Mouse (Mus musculus) common myeloid progenitor, adult 5-6 weeks (primary cell): ENCODE measurements around the gene Krtap26-1. TPM values are rescaled to one million over a fixed set of nuclear protein-coding genes. Genes with fewer than 3 reads are reported as not detected.

Experiments used
- ATAC-seq: replicated peaks from 2 replicates; pipeline ENCODE4 v1.8.0; 2016; ENCODE audit warnings: low read depth, mild to moderate bottlenecking, moderate TSS enrichment, inconsistent platforms; ENCODE audit not compliant: poor library complexity, severe bottlenecking
- total RNA-seq: library from RNA; stranded (forward); fragments of 200-1000, 187-1606 nt; gene quantifications from 2 replicates; pipeline ENCODE4 v1.2.3, GENCODE M21; 2017

The Krtap26-1 gene
- total RNA-seq, result not detected in 2 replicates

DNA sequence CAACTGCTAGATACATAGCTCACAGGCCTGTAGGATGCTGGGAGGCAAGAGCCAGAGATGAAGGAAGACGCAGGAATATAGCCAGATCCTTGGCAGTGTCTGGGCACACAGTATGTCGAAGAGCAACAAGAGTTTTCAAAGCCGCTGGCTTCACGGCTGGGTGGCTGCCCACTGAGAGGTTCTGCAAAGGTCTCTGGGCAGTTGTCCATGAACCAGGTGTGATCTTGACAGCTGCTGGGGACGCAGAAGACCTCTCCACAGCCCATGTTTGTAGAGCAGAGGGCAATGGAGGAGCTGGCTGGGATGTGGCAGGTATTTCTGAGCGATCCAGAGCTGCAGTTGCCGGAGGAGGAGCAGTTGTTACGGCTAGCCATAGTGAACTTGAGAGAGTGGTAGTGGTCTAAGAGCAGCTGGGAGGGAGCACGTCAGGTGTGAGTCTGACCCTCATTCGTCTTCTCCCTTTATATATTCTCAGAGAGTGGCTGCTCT, at the start of gene Krtap26-1:
Gene Krtap26-1 (minus strand): TSS at position 439 of the 489 bp plus-strand sequence.
- no peak for ATAC-seq

GRCm38 (mm10) chr16:88696256-88696655, 48.7 kb upstream of the Krtap26-1 start:
- no peak for ATAC-seq

GRCm38 (mm10) chr16:88681282-88681681, 33.7 kb upstream of the Krtap26-1 start:
- ATAC-seq, result no peak

DNA sequence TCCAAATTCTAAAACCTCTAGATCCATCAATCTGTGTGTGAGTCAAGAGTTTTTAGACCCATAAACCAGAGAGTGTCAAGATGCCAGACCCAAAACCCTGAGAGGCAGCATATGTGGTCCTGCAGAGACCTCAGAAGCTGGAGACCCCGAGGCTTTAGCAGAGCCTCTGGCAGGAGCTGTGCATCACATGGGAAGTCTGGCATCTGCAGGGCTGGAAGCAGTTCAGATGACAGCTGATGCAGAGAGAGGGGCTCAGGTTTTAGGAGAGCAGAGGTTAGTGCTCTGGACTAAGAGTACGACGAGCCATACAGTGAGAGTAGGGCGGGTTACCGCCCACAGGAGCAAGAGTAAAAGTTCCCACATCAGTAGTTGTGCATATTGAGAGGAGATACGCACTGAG, 31.5 kb upstream of the Krtap26-1 start:
- ATAC-seq, result no peak

GRCm38 (mm10) chr16:88671571-88671970, 24.0 kb upstream of the Krtap26-1 start, which contains the start of gene Krtap27-1:
Gene Krtap27-1, minus strand, starts transcription at chr16:88671671.
- ATAC-seq, result no peak

- no peak for ATAC-seq
Observed at GRCm38 (mm10) chr16:88657426-88657825, 9.8 kb upstream of the Krtap26-1 start.

DNA sequence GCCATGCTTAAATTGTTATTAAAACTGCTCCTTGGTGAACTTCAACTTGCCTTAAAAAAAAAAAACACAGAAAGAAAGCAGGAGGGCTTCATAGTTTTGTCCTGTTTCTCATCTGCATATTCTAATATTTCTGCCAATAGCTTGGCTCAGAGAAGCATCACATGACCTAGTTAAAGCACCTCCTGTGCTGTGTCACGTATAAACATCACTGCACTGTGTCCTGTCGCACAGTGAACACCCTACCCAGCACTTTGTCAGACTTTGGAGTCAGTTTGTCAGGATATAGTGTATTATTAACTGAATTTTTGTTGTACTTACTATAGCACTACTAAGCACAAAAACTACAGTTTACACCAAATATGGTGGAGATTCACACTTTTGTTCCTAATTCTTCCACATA, 4.4 kb upstream of the Krtap26-1 start:
- ATAC-seq, result no peak

DNA sequence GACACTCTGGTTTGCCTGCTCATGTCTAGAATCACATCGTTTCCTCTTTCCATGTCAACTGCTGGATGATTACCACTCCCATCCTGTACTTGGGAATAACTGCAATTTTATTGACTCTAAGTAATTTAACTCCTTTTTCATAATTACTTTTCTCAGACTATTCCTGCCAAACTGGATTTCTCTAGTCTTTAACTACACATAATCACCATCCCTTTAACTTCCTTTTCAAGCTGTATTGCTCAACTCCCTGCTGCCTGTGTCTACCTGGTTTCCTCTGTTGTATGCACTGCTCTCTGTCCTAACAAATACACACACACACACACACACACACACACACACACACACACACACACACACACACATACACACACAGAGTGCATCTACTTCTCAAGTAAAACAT, 3.5 kb upstream of the Krtap26-1 start:
- ATAC-seq, result no peak

DNA sequence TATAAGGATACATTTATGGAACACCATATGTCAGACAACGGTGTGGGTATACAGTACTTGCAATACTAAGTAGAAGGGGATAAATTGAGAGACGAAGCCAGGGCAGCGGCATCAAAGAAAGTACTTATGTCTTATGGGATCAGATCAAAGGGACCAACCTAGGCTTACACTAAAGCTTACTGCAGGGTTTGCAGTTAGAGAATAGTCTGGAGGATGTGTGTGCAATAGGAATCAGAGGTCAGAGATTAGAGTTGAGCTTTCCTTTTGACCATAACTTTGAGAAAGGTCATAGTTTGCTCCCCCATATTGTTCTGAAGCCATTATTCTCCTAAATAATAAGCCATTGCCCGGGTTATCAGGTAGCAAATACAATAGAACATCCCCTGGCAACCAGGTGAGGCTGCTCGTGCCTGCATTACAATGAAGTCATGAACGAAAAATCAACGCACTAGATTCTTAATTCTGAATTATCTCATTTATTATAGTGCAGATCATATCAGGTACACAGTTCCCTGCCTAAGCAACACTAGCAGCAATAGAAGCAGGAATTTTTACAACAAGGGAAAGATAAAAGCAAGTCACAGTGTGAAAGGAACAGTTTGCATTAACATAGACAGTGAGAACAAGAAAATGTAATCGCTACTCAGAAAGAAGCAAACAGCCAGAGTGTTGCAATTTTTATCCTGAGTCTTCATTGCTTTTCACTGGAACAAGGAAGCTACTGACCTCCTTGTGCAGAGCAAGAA, 1.1 kb downstream of the Krtap26-1 start:
- ATAC-seq, result no peak

GRCm38 (mm10) chr16:88640053-88640452, 7.5 kb downstream of the Krtap26-1 start:
- ATAC-seq, result no peak

- ATAC-seq, result no peak
Observed at GRCm38 (mm10) chr16:88635142-88635541, 12.5 kb downstream of the Krtap26-1 start.

DNA sequence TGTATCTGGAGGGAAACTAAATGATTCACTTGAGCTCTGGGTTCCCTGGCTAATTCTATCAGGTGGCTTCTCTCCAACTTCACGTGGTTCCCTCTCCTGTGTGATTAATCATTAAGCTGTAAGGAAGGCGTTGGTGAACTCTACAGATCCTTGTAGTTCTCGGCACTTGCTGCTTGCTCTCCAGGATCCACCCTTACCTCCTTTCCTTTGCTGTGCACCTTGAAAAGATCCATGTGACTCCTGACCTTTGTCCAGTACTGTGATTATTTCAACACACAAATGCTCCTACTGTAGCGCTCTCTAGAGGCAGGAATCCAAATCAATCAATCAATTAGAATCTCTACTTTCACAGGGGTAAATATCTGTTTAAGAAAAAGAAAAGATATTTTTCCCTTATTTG, 16.1 kb downstream of the Krtap26-1 start:
- ATAC-seq, result no peak

DNA sequence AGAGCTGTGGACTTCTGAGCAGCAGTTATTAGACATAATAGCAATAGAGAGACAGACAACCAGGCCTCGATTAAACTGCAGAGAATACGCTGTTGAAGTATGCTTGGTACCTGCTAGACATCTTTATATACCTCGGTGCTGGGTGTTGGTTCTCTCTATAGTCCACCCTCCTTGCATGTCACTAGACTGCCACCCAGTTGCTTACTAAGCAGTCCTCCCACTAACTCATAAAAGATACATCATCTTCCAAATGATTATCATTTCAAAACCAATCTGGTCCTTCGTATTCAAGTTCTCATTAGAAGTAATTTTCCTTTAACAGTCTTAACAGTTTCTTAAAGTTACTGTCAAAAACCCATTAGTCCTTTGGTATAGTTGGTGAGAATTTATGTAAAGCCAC, 20.0 kb downstream of the Krtap26-1 start, which contains the start of gene 2310079G19Rik:
Gene 2310079G19Rik (minus strand): TSS at position 101 of the 400 bp plus-strand sequence.
- no peak for ATAC-seq

DNA sequence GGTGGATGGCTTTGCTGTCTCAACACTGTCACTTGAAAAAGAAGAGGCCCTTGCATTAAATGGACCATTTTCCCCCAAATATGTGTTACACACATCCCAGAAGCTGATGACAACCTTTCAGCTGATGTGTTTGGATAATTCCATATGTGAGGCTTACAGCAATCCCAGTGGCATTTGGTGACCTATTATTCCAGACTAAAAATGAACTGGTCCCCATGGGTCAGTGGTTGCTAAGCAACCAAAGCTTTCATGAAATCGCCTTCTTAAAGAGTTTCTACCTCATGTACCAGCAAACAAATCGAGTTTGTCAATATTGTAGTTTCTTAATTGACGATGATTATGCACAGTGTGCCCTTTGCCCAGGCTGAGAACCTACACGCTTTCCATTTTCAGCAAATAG, 34.9 kb downstream of the Krtap26-1 start:
- ATAC-seq, result no peak

GRCm38 (mm10) chr16:88611922-88612321, 35.7 kb downstream of the Krtap26-1 start, which contains the start of gene Krtap24-1:
Gene Krtap24-1, minus strand, starts transcription at chr16:88612279.
- no peak for ATAC-seq

DNA sequence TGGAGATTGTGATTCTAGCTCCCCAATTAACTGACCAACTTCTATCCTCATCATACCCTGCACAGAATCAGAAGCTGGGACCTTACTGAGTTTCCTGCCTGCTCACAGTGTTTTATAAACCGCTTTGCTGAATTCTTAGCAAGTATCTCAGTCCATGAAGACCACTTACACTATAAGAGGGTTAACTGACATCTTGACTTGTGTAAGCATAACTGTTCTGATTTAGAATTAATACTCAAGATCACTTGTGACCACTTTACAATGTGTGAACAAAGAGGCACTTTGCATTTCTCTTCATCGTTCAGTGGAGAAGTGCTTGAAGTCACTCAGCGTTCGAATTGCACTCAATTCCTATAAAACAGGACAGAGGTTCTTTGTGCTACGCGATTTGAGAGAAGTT, 43.0 kb downstream of the Krtap26-1 start:
- no peak for ATAC-seq

- no peak for ATAC-seq
Observed at GRCm38 (mm10) chr16:88602464-88602863, 45.1 kb downstream of the Krtap26-1 start.

GRCm38 (mm10) chr16:88600303-88600702, 47.3 kb downstream of the Krtap26-1 start:
- ATAC-seq, result no peak

GRCm38 (mm10) chr16:88599504-88600237, 47.9 kb downstream of the Krtap26-1 start:
- no peak for ATAC-seq
